Mouse (Mus musculus) forebrain, embryonic 10.5 days (tissue): ENCODE results near the gene Cd47. TPM values are rescaled to one million over a fixed set of nuclear protein-coding genes. Genes with fewer than 3 reads are reported as not detected.

Experiments used
- DNase-seq: peaks from one replicate; pipeline ENCODE4 v3.0.0-alpha.2; 2017; ENCODE audit warnings: low spot score; ENCODE audit errors: extremely low spot score
- H3K27ac ChIP-seq: fragments of 300-500 bp; sonication (generic); 2 replicates; pipeline ENCODE4 v1.5.1; 2016; ENCODE audit warnings: mild to moderate bottlenecking
- H3K27me3 ChIP-seq: fragments of 300-500 bp; sonication (generic); 2 replicates; pipeline ENCODE4 v1.6.1; 2016; ENCODE audit warnings: mild to moderate bottlenecking; ENCODE audit not compliant: poor library complexity, severe bottlenecking
- H3K36me3 ChIP-seq: fragments of 300-500 bp; sonication (generic); replicated peaks from 2 replicates; pipeline ENCODE4 v1.6.1; 2016; ENCODE audit warnings: mild to moderate bottlenecking, moderate library complexity
- H3K4me1 ChIP-seq: fragments of 300-500 bp; sonication (generic); 2 replicates; pipeline ENCODE4 v1.6.1; 2016
- H3K4me3 ChIP-seq: fragments of 300-500 bp; sonication (generic); 2 replicates; pipeline ENCODE4 v1.5.1; 2016; ENCODE audit warnings: mild to moderate bottlenecking, moderate library complexity
- H3K9me3 ChIP-seq: fragments of 300-500 bp; sonication (generic); 2 replicates; pipeline ENCODE4 v1.6.1; 2016; ENCODE audit warnings: mild to moderate bottlenecking, moderate library complexity
- WGBS: fragments of 180-500 bp; shearing (Covaris S2); methylation state at CpG from one replicate; pipeline ENCODE4 v1.1.7; 2016; 5-methylcytosine and 5-hydroxymethylcytosine counted together
- polyA plus RNA-seq: library from polyadenylated mRNA; unstranded; fragments of >200 nt; fragmentation: Nextera tagmentation; extraction: Ambion mirVana; gene quantifications from 2 replicates; pipeline ENCODE4 v1.2.1, GENCODE M21; 2016

Gene Cd47
- polyA plus RNA-seq, 1 experiment from 2014 or later: 32.8 TPM

DNA sequence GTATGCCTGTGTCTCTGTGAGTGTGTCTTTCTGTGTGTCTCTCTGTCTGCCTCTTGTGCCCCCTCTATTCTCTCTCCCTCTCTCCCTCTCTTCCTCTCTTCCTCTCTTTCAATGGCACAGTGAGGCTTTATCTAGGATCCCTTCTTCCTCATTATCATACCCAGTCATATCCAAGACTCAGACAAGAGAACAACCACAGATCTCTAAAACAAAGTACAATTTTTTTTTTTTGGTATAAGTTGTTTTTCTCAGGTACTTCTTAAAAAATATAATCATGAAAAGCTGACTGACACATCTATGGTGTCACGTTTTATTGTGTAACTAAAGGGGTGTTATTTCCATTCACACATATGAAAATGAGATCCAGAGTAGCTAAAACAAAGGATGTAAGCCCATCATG lies 27.3 kb upstream of the Cd47 start:
- Histone ChIP-seq H3K27me3 (no peaks in the 10 kb centered on the region), H3K36me3 (no peaks in the 10 kb centered on the region), H3K4me3 (no peak overlapping the region), H3K4me1 (0 out of 2 replicates have a peak, but pooled peaks cover 5% of the 10 kb centered on the region), H3K9me3 (no peaks in the 10 kb centered on the region), H3K27ac (no peak overlapping the region)
- no peak for DNase-seq
- WGBS: 95% methylated on average over 1 of the region's 1 CpGs

DNA sequence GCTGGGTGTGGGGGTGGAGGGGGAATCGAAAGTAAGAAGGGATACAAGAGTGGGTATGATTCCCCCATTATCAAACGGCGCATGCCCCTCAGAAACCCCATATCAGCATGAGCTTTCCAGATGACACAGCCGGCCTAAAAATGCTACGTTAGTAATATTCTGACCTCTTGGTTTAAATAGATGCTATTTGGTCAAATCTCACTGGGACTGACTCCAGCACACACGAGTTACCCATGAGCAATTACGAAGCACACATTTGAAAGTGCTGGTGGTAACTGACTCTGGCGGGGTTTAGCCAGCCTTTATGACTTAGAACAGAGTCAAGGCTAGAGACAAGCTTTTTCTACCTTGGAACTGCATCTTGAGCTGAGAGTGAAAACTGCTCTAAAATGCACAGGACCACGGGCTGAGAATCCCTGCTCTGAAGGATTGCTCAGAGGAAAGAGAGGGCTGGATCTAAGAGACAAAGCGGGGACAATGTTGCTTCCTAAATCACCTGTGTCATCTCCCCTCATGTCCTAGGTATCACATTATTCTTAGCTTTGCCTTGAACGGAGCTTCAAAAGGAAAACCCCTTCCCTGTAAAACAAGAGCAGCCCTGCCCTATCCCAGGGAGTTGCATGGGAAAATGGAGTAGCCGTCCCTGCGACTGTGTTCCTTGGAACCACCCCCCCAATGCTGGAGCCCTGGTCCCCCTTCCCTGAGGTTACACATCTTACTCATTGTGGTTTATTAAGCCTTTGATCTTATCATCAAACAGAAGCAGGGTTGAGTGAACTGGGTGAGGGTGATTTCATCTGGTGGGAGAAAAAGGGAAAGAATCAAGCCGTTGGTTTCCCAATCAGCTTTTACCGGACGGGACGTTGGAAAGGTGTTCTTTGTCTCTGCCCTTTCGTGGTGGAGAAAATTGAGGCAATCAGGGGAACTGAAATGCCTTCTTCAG lies 26.0 kb upstream of the Cd47 start:
- H3K9me3 ChIP-seq: no peaks in the 10 kb centered on the region
- no peak overlapping the region for H3K4me3 ChIP-seq
- no peak overlapping the region for H3K27ac ChIP-seq
- H3K27me3 ChIP-seq: no peaks in the 10 kb centered on the region
- WGBS: 89% methylated on average over 18 of the region's 18 CpGs
- no peaks in the 10 kb centered on the region for H3K4me1 ChIP-seq
- H3K36me3 ChIP-seq: no peaks in the 10 kb centered on the region
- no peak for DNase-seq

DNA sequence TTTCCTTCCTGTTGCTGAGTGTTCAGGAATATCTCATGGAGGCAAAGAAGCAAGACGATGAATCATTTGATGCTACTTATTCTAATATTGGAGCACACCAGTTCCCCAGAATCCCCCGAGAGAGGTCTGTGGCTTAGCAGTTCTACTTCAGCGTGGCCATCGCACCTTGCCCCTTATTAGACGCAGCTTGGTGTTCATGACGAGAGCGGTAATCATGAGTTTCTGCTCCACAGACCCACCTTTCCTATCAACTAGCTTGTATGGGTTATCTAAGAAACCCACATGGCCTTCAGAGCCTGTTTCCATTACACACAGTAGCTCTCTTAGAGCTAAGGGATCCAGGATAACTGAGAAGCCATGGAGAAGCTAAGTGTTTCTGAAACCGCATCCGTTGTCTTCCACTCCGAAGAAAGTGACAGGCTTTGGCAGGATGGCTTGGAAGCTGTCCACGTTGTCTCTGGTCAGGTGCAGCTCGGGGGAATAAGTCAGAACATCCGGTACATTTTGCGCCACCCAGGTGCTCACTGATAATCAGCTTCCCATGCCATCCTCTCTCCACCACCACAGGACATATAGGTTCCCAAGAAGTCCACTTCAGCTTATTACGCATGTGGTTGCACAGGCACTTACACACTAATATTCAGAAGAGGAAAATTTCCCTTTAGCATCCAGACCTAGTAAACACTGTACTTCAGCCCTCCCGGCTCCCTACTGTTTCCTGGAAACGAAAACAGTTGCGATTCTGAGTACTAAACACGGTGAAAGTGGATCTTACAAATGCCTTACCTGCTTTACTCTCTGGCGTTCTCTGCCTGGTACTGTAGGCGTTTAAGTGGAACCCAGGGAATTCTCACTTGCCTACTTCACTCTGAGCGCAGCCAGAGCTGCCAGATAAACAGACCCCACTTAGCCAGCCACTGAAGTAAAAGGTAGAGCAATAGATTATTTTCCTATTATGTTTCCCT lies 25.0 kb upstream of the Cd47 start:
- no peaks in the 10 kb centered on the region for H3K36me3 ChIP-seq
- no peaks in the 10 kb centered on the region for H3K27me3 ChIP-seq
- H3K4me3 ChIP-seq: no peak overlapping the region
- H3K4me1 ChIP-seq: no peaks in the 10 kb centered on the region
- no peak overlapping the region for H3K27ac ChIP-seq
- 90% methylated on average over 22 of the region's 22 CpGs for WGBS
- H3K9me3 ChIP-seq: no peaks in the 10 kb centered on the region
- no peak for DNase-seq

DNA sequence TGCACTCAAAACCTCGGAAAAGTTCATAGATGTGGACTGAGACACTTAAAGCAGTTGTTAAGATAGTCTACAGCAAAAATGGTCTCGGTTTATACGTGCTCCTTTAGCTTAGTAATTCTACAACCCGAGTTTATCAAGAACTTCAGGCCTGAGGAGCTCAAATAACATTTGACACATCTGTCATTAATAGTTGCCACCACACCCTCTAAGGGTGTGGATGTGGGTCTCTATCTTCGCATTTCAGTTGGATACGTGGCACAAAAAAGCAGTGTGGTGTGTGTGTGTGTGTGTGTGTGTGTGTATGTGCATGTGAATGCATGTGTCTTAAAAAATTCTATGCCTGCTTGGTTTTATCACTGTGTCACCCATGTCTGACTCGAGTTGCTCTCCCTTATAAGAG lies 23.4 kb upstream of the Cd47 start:
- H3K4me1 ChIP-seq: no peaks in the 10 kb centered on the region
- H3K27me3 ChIP-seq: no peaks in the 10 kb centered on the region
- H3K36me3 ChIP-seq: no peaks in the 10 kb centered on the region
- H3K27ac ChIP-seq: no peak overlapping the region
- WGBS: 83% methylated on average over 7 of the region's 7 CpGs
- H3K9me3 ChIP-seq: no peaks in the 10 kb centered on the region
- H3K4me3 ChIP-seq: no peak overlapping the region
- DNase-seq: no peak

DNA sequence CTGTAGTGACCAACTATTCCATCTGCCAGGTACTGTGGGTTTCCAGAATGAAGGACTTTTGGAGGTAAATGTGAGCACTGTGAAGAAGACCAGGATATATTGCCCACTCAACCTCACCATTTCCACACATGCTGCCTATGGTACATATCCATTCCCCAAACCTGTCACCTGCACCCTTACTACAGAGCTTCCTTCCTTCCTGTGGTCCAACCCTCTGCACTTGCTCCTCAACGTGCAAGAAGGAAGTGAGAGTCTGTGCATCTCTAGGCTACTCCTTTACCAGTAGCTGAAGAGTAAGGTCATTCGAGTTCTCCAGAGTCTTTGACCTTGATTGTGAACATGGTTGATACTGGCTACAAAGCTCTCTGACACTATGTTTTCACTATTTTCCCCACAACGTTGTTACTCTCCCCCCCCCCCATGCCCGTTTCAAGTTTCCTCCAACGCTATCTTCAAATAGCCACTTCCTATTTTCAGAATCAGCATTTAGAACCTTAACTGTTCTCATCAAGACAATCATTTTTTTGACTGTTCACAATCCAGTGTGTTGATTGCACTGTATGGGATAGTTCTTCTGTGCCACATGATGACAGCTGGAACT lies 18.7 kb upstream of the Cd47 start:
- Histone ChIP-seq H3K27ac (no peak overlapping the region), H3K4me1 (no peaks in the 10 kb centered on the region), H3K27me3 (no peaks in the 10 kb centered on the region), H3K4me3 (no peak overlapping the region), H3K9me3 (no peaks in the 10 kb centered on the region), H3K36me3 (no peaks in the 10 kb centered on the region)
- WGBS: 82% methylated on average over 5 of the region's 5 CpGs
- DNase-seq: no peak

DNA sequence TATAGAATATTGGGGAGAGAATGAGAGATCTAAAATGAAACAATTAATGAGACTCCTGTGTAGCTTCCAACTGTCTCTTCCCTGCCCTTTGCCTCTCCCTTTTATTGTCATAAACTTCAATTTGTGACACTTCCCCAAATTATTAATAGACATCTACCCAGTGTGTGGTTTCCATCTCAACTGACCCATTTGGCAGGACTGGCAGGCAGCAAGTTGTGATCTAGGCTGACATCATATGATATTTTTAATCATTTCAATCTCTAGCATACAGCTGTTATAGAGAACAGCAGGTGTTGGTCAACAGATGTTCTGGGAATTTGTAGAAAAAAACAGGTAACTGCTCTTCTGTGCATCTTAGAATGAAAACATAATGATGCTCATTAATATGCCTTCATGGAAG lies 17.0 kb upstream of the Cd47 start:
- Histone ChIP-seq H3K27ac (no peak overlapping the region), H3K4me1 (no peaks in the 10 kb centered on the region), H3K27me3 (no peaks in the 10 kb centered on the region), H3K4me3 (no peak overlapping the region), H3K9me3 (no peaks in the 10 kb centered on the region), H3K36me3 (no peaks in the 10 kb centered on the region)
- no peak for DNase-seq

DNA sequence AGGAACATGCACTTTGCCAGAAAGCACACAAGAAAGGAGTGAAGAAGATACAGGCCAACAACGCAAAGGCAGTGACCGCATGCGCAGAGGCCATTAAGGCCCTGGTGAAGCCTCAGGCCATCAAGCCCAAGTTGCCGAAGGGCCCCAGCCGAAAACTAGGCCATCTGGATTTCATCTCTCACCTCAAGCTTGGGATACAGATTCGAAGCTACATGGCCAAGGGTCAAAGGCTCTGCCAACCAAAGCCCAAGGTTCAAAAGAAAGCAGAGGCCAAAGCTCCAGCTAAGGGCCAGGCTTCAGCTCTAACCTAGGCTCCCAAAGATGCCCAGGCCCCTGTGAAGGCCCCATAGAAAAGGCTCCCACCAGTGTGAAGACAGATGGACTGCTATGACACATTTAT lies 14.2 kb upstream of the Cd47 start:
- H3K27ac ChIP-seq: no peak overlapping the region
- no peaks in the 10 kb centered on the region for H3K27me3 ChIP-seq
- no peaks in the 10 kb centered on the region for H3K36me3 ChIP-seq
- no peak overlapping the region for H3K4me3 ChIP-seq
- 87% methylated on average over 6 of the region's 6 CpGs for WGBS
- no peaks in the 10 kb centered on the region for H3K4me1 ChIP-seq
- H3K9me3 ChIP-seq: no peaks in the 10 kb centered on the region
- no peak for DNase-seq

DNA sequence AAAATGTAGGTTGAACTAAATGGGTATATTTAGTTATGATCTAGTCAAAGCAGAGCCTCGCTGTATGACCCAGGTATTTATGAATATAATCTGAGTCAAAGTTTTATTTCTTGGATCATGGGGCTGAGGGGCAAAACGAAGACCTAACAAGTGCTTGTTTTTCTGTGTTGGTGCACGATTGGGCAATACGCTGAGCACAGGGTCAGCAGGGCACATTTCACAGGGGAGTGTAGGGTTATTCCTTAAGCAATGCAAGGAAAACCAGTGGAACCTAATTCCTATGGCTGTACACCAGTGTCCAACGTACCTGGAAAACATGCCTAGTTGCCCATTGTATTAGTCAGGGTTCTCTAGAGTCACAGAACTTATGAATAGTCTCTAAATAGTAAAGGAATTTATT lies 12.6 kb upstream of the Cd47 start:
- Histone ChIP-seq H3K4me1 (no peaks in the 10 kb centered on the region), H3K9me3 (no peaks in the 10 kb centered on the region), H3K27ac (no peak overlapping the region), H3K4me3 (no peak overlapping the region), H3K36me3 (no peaks in the 10 kb centered on the region), H3K27me3 (no peaks in the 10 kb centered on the region)
- no peak for DNase-seq
- 89% methylated on average over 5 of the region's 5 CpGs for WGBS

DNA sequence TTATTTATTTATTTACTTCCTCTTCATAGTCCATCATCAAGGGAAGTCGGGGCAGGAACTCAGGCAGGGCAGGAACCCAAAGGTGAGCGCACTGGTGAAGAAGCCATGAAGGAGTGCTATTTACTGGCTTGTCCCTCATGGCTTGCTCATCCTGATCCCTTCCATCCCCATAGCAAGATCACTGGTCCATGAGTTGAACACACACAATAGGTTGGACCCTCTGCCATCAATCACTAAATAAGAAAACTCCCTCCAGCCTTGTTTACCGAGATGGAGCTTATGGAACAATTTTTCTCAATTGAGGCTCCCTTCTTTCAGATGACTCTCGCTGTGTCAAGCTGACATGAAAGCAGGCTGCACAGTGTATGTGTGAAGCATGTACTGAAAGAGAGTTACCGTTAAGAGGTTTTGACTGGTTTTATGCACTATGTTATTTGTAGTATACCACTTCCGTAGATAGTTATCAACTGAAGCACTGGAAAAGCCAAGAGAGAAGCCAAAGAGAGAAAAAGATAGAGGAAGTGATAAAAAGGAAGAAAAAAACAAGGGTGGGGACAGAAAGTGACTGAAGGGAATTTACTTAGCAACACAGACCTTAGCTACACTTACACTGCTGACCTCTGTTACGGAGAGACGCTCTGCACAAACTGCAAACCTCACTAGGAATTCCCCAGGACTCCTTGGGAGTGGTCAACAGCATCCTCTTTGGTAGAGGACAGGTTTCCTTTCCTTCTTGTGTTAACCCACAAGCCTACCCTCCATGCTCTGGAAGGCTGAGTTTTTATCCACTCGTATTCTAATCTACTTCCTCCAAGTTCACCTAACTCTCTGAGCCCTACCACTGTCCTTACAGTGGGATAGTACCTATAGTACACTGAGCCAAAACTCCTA lies 9.5 kb upstream of the Cd47 start:
- H3K4me3 ChIP-seq: no peak overlapping the region
- 92% methylated on average over 9 of the region's 9 CpGs for WGBS
- no peak for DNase-seq
- no peak overlapping the region for H3K27ac ChIP-seq
- H3K27me3 ChIP-seq: no peaks in the 10 kb centered on the region
- H3K36me3 ChIP-seq: no peaks in the 10 kb centered on the region
- no peaks in the 10 kb centered on the region for H3K4me1 ChIP-seq
- no peaks in the 10 kb centered on the region for H3K9me3 ChIP-seq

DNA sequence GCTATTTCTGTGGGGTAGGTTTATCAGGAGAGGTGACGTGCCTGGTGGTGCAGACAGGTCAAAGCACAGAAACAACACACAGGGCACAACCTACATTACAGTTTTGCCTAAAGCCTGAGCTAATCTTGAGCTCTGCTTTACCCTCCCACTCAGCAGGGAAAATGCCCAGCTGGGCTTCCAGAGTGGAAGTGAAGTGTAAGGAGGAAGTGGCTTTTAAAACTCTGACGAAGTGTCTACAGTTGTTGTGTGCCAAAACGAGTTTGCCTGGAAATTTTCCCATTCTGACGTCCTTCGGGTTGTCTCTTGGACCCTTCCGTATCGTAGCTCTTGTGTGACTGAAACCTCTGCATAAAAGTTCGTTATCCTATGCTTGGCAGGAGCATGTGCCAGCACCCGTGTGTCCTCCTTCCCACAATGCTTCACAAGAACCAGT lies 7.9 kb upstream of the Cd47 start:
- Histone ChIP-seq H3K9me3 (no peaks in the 10 kb centered on the region), H3K27me3 (no peaks in the 10 kb centered on the region), H3K27ac (no peak overlapping the region), H3K4me1 (no peaks in the 10 kb centered on the region), H3K4me3 (no peak overlapping the region), H3K36me3 (no peaks in the 10 kb centered on the region)
- WGBS: 84% methylated on average over 9 of the region's 9 CpGs
- DNase-seq: no peak

DNA sequence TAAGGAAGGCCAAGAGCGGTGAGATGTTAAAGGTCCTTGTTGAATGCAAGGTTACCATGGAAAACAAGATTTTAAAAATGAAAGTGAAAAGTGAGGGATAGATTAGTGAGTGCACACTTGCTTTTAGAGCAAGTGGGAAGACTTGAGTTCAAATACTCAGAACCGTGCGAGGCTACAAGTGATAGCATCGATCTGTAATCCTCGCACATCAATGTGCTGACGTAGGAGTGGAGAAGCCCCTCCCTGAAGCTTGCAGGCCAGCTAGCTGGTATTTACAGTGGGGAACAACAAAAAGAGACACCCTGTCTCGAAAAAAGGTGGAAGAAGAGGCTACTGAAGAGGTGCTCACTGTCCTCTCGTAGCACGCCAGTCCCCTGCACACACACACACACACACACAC lies 6.7 kb upstream of the Cd47 start:
- no peaks in the 10 kb centered on the region for H3K9me3 ChIP-seq
- no peak overlapping the region for H3K27ac ChIP-seq
- H3K4me3 ChIP-seq: no peak overlapping the region
- H3K27me3 ChIP-seq: no peaks in the 10 kb centered on the region
- H3K36me3 ChIP-seq: no peaks in the 10 kb centered on the region
- DNase-seq: no peak
- H3K4me1 ChIP-seq: no peaks in the 10 kb centered on the region
- WGBS: 92% methylated on average over 9 of the region's 9 CpGs

DNA sequence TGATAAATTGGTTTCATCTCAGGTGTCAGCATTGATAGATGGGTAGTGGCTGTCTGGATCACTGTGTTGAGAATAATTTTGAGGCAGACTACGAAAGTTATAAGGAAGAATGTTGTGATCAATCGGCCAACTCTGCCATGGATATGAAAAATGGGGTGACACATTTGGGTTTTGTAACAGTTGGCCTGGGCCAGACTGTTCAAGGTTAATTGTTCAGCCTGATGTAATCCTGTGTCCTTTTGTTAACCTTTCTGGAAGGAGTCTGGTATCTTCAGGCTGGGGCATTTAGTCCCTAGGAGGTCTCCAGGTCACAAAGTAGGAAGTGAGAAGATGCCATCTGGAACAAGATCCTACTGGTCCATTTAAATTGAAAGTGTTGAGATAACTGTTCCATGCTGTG lies 4.1 kb upstream of the Cd47 start:
- no peak overlapping the region for H3K27ac ChIP-seq
- H3K27me3 ChIP-seq: no peaks in the 10 kb centered on the region
- no peak overlapping the region for H3K4me3 ChIP-seq
- WGBS: 91% methylated on average over 2 of the region's 2 CpGs
- H3K9me3 ChIP-seq: no peaks in the 10 kb centered on the region
- no peaks in the 10 kb centered on the region for H3K4me1 ChIP-seq
- no peaks in the 10 kb centered on the region for H3K36me3 ChIP-seq
- DNase-seq: no peak
